Mouse (Mus musculus) G1E (cell line): ENCODE data around the gene Chml.

Experiments
- CTCF ChIP-seq: IDR thresholded peaks from 2 replicates; pipeline ENCODE4 v1.5.1; 2012; ENCODE audit warnings: low read depth, low read length, inconsistent platforms, mixed read lengths
- GATA1 ChIP-seq: IDR thresholded peaks from 2 replicates; pipeline ENCODE4 v1.6.1; 2012; ENCODE audit warnings: borderline replicate concordance, low read length, inconsistent platforms, mixed read lengths
- POLR2AphosphoS5 ChIP-seq: IDR thresholded peaks from 2 replicates; pipeline ENCODE4 v1.6.1; 2012; ENCODE audit warnings: low read depth, low read length, inconsistent platforms; ENCODE audit not compliant: insufficient replicate concordance

DNA sequence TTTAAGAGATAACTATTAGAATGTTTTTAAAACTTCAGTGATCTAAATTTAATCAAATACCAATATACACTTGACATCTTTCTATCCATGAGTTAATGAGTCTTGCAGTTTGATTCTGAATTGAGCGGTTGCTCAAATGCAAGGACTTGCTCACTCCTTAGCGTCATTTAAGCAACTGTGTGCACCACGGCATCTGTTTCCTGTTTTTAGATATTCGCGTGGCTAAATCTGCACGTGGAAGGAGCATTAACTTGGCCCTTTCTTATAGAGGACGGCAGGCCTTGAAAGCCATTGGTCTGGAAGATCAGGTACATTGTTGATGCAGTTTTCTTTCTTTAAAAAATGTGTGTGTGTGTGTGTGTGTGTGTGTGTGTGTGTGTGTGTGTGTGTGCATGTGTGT, 55.0 kb downstream of the Chml start:
- TF ChIP-seq CTCF (no peak), POLR2AphosphoS5 (no peak), GATA1 (no peak)
